Mouse (Mus musculus) adrenal gland, adult 8-10 months (tissue): ENCODE data around the gene Gm20388. TPM values are rescaled to one million over a fixed set of nuclear protein-coding genes. Genes with fewer than 3 reads are reported as not detected.

Experiments used
- DNase-seq: peaks from one replicate; pipeline ENCODE4 v3.0.0; 2022
- total RNA-seq, 4 experiments: library from RNA; stranded (reverse); gene quantifications; 2 replicates each; pipeline ENCODE4 v1.2.4; 2022

Gm20388 gene
- total RNA-seq, 4 experiments from 2014 or later: 1.7 to 16.9 (median 5.8) TPM

- DNase-seq: no peak
Observed at GRCm38 (mm10) chr8:123873364-123873763, 3962.7 kb downstream of the Gm20388 start.

DNA sequence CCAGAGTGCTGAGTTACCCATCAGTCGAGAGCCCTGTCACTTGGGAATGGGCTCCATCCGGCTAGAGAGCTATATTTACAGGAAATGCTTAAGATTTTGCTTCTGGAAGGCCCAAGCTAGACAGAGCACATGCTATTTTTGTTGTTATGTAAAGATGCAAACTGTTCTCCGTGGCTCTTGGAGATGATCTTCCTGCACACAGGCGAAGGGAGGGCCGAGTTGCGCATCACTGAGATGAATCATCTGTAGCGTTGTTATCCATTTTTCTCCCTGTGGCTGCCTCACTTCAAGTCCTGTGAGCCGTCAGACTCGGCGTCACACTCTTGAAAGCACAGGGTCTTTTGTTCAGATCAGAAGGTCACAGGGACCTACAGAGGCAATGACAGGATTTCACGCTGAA lies 3963.7 kb downstream of the Gm20388 start:
- DNase-seq: no peak

DNA sequence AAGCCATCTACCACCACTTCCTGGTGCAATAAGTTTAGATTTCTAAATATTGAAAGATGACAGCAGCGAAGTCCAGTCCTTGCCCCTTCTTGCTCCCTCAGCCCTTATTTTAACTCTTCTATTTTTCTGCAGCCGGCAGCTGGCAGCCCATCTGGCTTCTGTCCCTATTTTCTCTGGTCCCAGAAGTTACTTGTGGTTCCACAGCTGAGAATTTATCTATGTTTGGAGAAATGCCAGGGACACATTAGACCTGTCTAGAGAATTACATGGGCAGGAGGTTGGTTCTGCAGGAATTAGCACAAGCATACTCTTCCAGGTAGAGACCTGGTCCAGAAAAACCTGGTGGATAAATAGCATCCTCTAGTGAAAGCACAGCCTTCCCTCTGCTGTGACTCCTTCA lies 3967.2 kb downstream of the Gm20388 start:
- DNase-seq: no peak

- no peak for DNase-seq
Observed at GRCm38 (mm10) chr8:123880271-123880670, 3969.6 kb downstream of the Gm20388 start.

DNA sequence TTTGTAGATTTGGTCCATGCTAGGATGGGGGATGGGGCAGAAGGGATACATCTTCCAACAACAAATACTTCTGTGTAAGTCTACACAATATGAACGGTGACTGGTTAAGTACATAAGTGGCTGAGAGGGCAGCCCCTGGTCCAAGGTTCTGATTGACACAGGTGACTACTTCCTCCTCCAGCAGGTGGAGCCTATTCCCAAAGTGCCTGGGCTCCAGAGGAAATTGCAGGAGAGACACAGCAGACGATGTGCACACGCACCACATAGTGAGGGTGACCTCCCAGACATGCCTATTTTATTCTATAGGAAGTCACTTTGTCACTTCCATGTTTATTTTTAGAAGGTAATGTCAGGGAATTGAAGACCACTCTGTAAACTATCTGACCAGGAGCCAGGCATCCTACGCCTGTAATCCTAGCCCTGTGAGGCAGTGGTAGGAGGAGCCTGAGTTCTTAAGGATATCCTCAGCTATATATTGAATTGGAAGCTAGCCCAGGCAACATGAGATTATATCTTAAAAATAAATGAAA lies 3970.2 kb downstream of the Gm20388 start:
- no peak for DNase-seq

- DNase-seq: no peak
Observed at GRCm38 (mm10) chr8:123882412-123882811, 3971.8 kb downstream of the Gm20388 start.

DNA sequence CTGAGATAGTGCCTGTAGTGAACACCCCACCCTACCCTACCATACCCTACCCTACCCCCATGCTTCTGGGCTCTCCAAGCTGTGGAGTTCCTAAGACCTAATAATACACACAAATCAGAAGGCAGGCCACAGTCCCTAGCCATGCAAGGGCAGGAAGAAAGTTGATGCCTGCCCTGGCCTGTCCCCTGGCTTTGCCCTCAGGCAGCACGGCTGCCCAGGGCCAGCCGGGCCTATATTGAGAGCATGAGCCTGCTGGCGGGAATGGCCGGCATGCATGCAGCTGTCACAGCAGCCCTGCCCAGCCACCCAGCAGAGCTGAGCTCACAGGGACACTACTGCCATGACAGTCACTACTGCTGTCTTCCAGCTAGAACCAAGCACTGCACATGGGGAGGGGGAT lies 3972.5 kb downstream of the Gm20388 start:
- DNase-seq: no peak

GRCm38 (mm10) chr8:123884721-123885565 lies 3974.3 kb downstream of the Gm20388 start:
- DNase-seq: no peak

- no peak for DNase-seq
Observed at GRCm38 (mm10) chr8:123887163-123887562, 3976.5 kb downstream of the Gm20388 start.

- DNase-seq: no peak
Observed at GRCm38 (mm10) chr8:123887956-123888355, 3977.3 kb downstream of the Gm20388 start.

GRCm38 (mm10) chr8:123889797-123890196 lies 3979.2 kb downstream of the Gm20388 start:
- DNase-seq: no peak

GRCm38 (mm10) chr8:123891271-123891670 lies 3980.6 kb downstream of the Gm20388 start:
- no peak for DNase-seq

- no peak for DNase-seq
Observed at GRCm38 (mm10) chr8:123891883-123892585, 3981.4 kb downstream of the Gm20388 start.

- DNase-seq: no peak
Observed at GRCm38 (mm10) chr8:123892586-123893155, 3982.0 kb downstream of the Gm20388 start.

- DNase-seq: no peak
Observed at GRCm38 (mm10) chr8:123893413-123893812, 3982.8 kb downstream of the Gm20388 start.

DNA sequence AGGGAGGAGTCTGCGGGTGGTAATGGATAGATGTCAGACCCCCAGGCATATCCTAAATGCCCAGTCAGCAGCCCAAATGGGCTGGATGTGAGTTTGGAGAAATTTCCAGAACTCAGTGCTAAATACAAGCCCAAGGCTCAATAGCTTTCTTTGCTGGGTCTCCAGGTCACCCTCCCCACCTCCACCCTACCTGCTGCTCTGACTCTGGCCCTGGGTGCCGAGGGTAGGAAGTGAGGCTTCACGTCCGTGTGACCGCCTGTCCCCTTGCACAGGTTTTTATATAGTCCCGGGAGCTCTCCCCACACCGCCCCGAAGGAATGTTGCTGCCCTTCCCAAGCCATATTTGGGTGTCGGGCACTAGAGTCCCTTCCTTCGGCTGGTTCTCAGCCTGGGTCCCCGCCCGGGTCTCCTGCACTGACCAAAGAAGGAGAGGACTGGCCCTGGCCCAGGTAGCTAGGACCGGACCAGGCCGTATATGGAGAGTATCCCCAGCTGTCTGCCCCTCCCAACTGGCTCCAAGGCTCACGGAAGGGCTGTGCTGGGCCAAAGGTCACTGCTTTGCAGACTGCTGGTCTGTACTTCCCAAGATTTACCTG lies 3984.0 kb downstream of the Gm20388 start, which contains the start of gene Acta1:
Gene Acta1, minus strand, starts transcription at position 250 of the 596 bp plus-strand sequence.
- DNase-seq: no peak

DNA sequence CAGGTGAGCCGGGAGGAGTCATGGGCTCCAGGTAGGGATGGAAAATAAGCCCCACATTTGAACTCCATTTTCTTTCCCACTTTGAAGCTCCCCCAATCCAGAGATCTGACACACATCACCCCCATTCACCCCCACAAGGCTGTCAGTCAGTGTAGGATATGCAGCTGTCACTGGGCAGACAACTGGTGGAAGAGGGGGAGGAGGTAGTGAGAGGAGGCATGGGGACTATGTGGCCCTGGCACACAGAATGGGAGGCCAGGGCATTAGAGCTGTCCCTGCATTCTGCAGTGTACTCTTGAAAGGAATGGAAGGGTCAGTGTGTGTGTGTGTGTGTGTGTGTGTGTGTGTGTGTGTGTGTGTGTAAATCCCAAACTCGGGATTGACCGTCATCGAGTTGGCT lies 3984.6 kb downstream of the Gm20388 start:
- DNase-seq: no peak

DNA sequence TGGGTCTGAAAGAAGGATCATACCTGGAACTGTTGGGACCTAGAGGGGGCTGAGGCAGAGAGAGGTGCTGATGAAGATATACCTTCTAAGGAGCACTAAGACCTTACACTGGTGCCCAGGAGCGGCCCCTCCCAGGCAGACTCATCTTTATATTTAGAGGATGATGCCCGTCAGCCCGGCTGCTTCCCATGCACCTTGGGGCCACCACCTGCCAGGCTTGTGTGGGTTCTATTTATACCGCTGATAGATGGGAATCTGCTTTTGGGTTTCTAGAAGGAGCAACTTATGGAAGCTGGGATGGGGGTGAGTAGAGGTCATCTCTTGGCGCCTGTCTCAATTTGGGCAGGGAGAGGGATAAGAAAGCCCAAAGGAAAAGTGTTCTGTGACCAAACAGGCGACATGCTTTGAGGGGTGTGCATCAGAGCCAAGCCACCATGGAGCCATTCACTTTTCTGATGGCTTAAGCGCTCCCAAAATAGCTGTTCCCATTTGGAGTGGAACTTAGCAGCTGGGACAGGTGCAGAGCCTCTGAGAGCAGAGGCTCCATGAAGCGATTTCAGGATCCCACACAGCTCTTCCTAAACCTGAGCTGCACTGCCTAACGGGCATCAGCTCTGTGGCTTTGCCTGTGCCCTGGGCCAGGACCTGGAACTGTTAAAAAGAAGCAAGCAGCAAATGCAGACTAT lies 3985.2 kb downstream of the Gm20388 start:
- no peak for DNase-seq

DNA sequence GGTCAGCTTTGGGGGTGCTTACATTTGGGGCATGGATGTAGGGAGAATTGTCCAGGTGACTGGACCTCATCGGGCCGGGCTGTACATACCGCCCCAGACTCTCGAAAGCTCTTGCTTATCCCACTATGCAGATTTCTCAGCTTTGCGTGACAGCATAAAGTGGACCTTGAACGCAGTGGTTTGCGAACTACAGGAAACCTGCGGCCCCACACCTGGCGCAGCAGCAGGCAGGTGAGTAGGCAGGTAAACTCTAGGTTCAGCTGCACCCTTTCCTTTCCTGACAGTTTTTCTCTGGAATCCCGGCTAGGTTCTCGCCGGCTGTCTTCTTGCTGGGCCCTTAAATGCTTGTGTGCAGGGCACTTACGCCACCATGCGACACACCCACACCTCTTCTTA lies 3985.7 kb downstream of the Gm20388 start:
- DNase-seq: no peak

- no peak for DNase-seq
Observed at GRCm38 (mm10) chr8:123896774-123897173, 3986.1 kb downstream of the Gm20388 start.

- DNase-seq: no peak
Observed at GRCm38 (mm10) chr8:123898576-123898975, 3987.9 kb downstream of the Gm20388 start.

DNA sequence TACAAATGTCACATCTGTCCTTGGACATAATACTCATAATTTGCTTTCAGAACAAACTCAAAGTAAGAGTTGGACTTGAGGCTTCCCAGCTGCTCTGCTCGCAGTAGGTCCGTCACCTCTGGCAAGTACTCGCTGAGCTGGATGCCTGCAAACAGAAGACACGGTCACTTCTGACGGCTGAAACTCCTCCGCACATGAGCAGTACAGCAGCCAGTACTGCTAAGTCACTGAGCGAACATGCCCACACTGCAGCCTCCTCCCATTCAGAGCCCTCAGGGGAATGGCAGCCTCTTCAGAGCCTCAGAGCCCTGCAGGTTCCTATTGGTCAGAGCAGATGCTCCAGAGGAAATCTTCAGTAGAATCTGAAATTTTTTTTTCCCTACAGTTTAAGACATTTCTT lies 3988.7 kb downstream of the Gm20388 start:
- DNase-seq: no peak
